Mouse (Mus musculus) olfactory bulb, adult 2 months (tissue): Measurements from ENCODE around the gene Sumo1.

Source experiments
- CTCF ChIP-seq: fragments of 200-500 bp; IDR thresholded peaks from 2 replicates; pipeline ENCODE4 v1.5.1; 2012; ENCODE audit warnings: low read depth, mild to moderate bottlenecking, low read length, moderate library complexity; ENCODE audit not compliant: insufficient read depth
- POLR2A ChIP-seq: fragments of 200-500 bp; IDR thresholded peaks from 2 replicates; pipeline ENCODE4 v1.6.1; 2012; ENCODE audit warnings: mild to moderate bottlenecking, low read depth, low read length, moderate library complexity; ENCODE audit not compliant: insufficient read depth

DNA sequence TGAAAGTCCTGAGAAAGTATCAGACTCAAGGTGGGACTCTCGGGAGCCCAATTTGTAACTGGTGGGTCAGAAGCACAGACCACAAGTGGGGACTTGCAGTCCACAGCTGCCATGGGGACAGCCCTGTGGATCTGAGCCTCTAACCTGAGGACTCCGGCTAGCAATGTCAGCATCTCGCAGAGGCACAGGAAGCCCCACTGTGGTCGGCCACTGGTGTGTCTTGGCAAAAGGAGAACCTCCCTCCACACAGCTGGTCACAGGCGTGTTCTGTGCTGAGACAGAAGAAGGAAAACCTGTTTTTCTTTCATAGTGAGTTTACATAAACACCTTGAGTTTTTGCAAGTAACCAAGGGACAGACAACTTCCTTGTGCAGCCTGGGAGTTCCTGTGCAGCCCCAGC is 104.8 kb downstream of the Sumo1 start:
- TF ChIP-seq CTCF: no peak
- TF ChIP-seq POLR2A: no peak
